Mouse (Mus musculus): ENCODE results near the gene Cnr2.

- TF ChIP-seq CTCF (conservative IDR thresholded peaks at IDR 0.05; ENCODE audit: low read length): no peak
- no peak for TF ChIP-seq NANOG (IDR thresholded peaks at IDR 0.05; ENCODE audit: borderline replicate concordance, low read length)
- TF ChIP-seq POU5F1 (IDR thresholded peaks at IDR 0.05; ENCODE audit: borderline replicate concordance, low read length): no peak
Measured at GRCm38 (mm10) chr4:135925341-135925740, 30.1 kb downstream of the Cnr2 start.

Measured in E14TG2a.4 (cell line).